Mouse (Mus musculus) liver, embryonic 14.5 days (tissue): ENCODE results near the gene Ppfibp2. TPM values are rescaled to one million over a fixed set of nuclear protein-coding genes. Genes with fewer than 3 reads are reported as not detected.

Experiments used
- ATAC-seq: fragments of 200-750 bp; cut with Nextera tagmentation; 2 replicates; pipeline ENCODE4 v1.8.0; 2017; ENCODE audit warnings: moderate number of reproducible peaks, mild to moderate bottlenecking, moderate library complexity; ENCODE audit not compliant: insufficient read depth
- DNase-seq, 3 experiments: peaks; one replicate each; pipeline ENCODE4 v3.0.0-alpha.2; 2012 to 2013; ENCODE audit warnings: low read depth in 3 of 3, low spot score in 3 of 3
- H3K27ac ChIP-seq: fragments of 300-500 bp; sonication (generic); 2 replicates; pipeline ENCODE4 v1.5.1; 2014; ENCODE audit warnings: moderate library complexity, mild to moderate bottlenecking, control low read depth, inconsistent platforms
- H3K27me3 ChIP-seq: fragments of 300-500 bp; sonication (generic); 2 replicates; pipeline ENCODE4 v1.6.1; 2014; ENCODE audit warnings: mild to moderate bottlenecking, low read length, moderate library complexity; ENCODE audit not compliant: control insufficient read depth, insufficient read depth
- H3K36me3 ChIP-seq: fragments of 300-500 bp; sonication (generic); replicated peaks from 2 replicates; pipeline ENCODE4 v1.6.1; 2014; ENCODE audit warnings: low read depth; ENCODE audit not compliant: control insufficient read depth, insufficient read depth
- H3K4me1 ChIP-seq, 2 experiments: fragments of 200-500 bp in 1 of 2; fragments of 300-500 bp in 1 of 2; sonication (generic) in 1 of 2; replicated peaks; 2 replicates each; pipeline ENCODE4 v1.6.1; 2012 to 2014; ENCODE audit warnings: antibody characterized with exemption in 1 of 2, inconsistent platforms in 1 of 2, low read length in 1 of 2; ENCODE audit not compliant: control insufficient read depth in 2 of 2, insufficient read depth in 2 of 2
- H3K4me2 ChIP-seq: fragments of 300-500 bp; sonication (generic); 2 replicates; pipeline ENCODE4 v1.6.1; 2014; ENCODE audit warnings: low read depth, mild to moderate bottlenecking, control low read depth, moderate library complexity
- H3K4me3 ChIP-seq, 2 experiments: fragments of 200-500 bp in 1 of 2; fragments of 300-500 bp in 1 of 2; sonication (generic) in 1 of 2; 2 replicates each; pipeline ENCODE4 v1.5.1; 2012 to 2014; ENCODE audit warnings: low read depth in 2 of 2, low read length in 2 of 2, mild to moderate bottlenecking in 2 of 2, control low read depth in 1 of 2, inconsistent platforms in 1 of 2, moderate library complexity in 1 of 2; ENCODE audit not compliant: insufficient read depth in 1 of 2
- H3K9ac ChIP-seq: fragments of 300-500 bp; sonication (generic); replicated peaks from 2 replicates; pipeline ENCODE4 v1.6.1; 2014; ENCODE audit warnings: mild to moderate bottlenecking, control low read depth, moderate library complexity
- H3K9me3 ChIP-seq: fragments of 300-500 bp; sonication (generic); 2 replicates; pipeline ENCODE4 v1.6.1; 2016; ENCODE audit warnings: low read length, mixed read lengths; ENCODE audit not compliant: control insufficient read depth
- CTCF ChIP-seq: IDR thresholded peaks from 2 replicates; pipeline ENCODE4 v1.5.1; 2016; ENCODE audit warnings: antibody characterized with exemption, low read depth, control low read depth
- EP300 ChIP-seq: IDR thresholded peaks from 2 replicates; pipeline ENCODE4 v1.6.1; 2016; ENCODE audit warnings: antibody characterized with exemption, low read depth
- WGBS: fragments of 180-500 bp; shearing (Covaris S2); extraction: QIAGEN DNeasy Blood & Tissue Kit; methylation state at CpG from one replicate; pipeline ENCODE4 v1.1.7; 2014; ENCODE audit not compliant: insufficient replicate concordance; 5-methylcytosine and 5-hydroxymethylcytosine counted together
- polyA plus RNA-seq, 2 experiments: library from polyadenylated mRNA; depleted of rRNA in 1 of 2; stranded (reverse) in 1 of 2; unstranded in 1 of 2; fragments of >200 nt; fragmentation: Nextera tagmentation in 1 of 2; extraction: Ambion mirVana in 1 of 2; gene quantifications; 2 replicates each; pipeline versions ENCODE4 v1.2.1 to v1.2.3; 2012 to 2014

The Ppfibp2 gene
- polyA plus RNA-seq, 2 experiments = 2.5 to 3.1 TPM

DNA sequence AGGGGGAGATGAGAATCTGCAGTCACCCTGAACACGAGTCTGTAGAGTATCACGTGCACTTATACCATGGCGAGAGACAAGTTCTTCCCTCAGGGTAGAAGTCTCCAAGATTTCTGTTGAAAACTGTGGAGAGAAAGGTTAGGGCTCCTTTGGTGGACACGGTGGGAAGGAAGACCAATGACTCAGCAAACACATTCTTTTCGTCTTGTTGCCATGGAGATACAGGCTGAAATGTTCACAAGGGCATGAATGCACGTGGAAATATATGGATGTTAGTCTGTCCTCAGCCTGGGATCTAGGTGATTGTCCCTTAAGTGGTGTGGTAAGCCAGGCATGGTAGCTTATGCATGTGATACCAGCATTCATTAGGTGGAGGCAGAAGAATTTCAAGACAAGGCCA is 175.8 kb downstream of the Ppfibp2 start:
- Histone ChIP-seq H3K36me3 (no peaks in the 10 kb centered on the region), H3K4me2 (no peak overlapping the region), H3K27me3 (no peaks in the 10 kb centered on the region), H3K9ac (no peak overlapping the region), H3K27ac (no peak overlapping the region), H3K9me3 (no peaks in the 10 kb centered on the region), H3K4me3 (no peak overlapping the region), H3K4me1 (no peaks in the 10 kb centered on the region)
- DNase-seq (no peak), ATAC-seq (no peak)
- 57% methylated on average over 6 of the region's 6 CpGs for WGBS
- TF ChIP-seq EP300 (no peak), CTCF (no peak)

DNA sequence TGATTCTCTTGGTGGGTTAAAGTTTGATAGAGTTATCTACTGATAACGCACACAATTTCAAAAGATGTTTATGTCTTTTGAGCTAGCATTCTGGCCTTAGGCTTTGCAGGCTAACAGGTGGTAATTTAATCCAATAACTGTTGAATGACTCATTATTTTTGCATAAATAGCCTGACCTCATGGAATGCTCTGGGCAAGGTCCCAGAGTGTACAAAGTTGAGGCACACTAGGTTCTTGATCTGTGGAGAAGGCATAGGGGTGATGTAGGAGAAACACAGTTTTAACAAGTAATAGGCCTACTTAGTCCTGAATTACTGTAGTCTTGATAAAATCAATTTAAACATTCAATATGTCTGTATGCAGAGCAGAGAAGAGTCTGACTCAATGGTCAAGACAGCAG is 183.2 kb downstream of the Ppfibp2 start:
- TF ChIP-seq CTCF = no peak
- TF ChIP-seq EP300 = no peak
- Histone ChIP-seq H3K9ac (no peak overlapping the region), H3K4me1 (no peaks in the 10 kb centered on the region), H3K36me3 (no peaks in the 10 kb centered on the region), H3K9me3 (no peaks in the 10 kb centered on the region), H3K4me2 (no peak overlapping the region), H3K27ac (no peak overlapping the region), H3K27me3 (no peaks in the 10 kb centered on the region), H3K4me3 (no peak overlapping the region)
- WGBS = 38% methylated on average over 1 of the region's 1 CpGs
- DNase-seq (no peak), ATAC-seq (no peak)

DNA sequence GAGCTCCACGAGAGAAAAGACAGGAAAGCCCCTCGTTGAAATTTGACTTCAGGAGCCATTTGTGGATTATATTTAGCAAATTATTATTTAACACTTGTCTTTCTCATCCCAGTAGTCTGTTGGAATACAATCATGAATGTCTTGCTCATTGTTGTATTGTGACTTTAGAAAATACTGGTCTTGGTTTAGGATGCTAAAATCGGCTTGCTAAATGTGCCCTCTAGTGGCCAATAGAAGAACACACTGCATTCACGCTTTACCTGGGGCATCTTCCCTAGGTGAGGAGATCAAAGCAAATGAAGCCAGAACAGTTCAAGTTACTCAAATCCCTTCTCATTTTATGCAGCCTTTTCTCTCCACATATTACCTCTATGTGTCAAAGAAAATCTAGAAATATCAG is 184.6 kb downstream of the Ppfibp2 start:
- H3K36me3 ChIP-seq = no peaks in the 10 kb centered on the region
- TF ChIP-seq CTCF (peak; percentile 62), EP300 (no peak)
- H3K27me3 ChIP-seq = no peaks in the 10 kb centered on the region
- H3K4me2 ChIP-seq = no peak overlapping the region
- H3K27ac ChIP-seq = no peak overlapping the region
- H3K9me3 ChIP-seq = no peaks in the 10 kb centered on the region
- no peaks in the 10 kb centered on the region for H3K4me1 ChIP-seq
- no peak overlapping the region for H3K4me3 ChIP-seq
- ATAC-seq = no peak
- 33% methylated on average over 4 of the region's 4 CpGs for WGBS
- no peak for DNase-seq
- no peak overlapping the region for H3K9ac ChIP-seq

GRCm38 (mm10) chr7:107787977-107788620 is 193.1 kb downstream of the Ppfibp2 start:
- DNase-seq = no peak
- no peaks in the 10 kb centered on the region for H3K36me3 ChIP-seq
- H3K4me2 ChIP-seq = no peak overlapping the region
- ATAC-seq = no peak
- H3K9me3 ChIP-seq = no peaks in the 10 kb centered on the region
- no peaks in the 10 kb centered on the region for H3K27me3 ChIP-seq
- no peak overlapping the region for H3K9ac ChIP-seq
- no peak for TF ChIP-seq EP300
- TF ChIP-seq CTCF = peak; percentile 33; the same call in 1 of the 2 replicates
- no peaks in the 10 kb centered on the region for H3K4me1 ChIP-seq
- H3K4me3 ChIP-seq = no peak overlapping the region
- H3K27ac ChIP-seq = no peak overlapping the region
- 33% methylated on average over 3 of the region's 3 CpGs for WGBS

GRCm38 (mm10) chr7:107796500-107796899 is 201.5 kb downstream of the Ppfibp2 start:
- no peak overlapping the region for H3K4me2 ChIP-seq
- H3K4me3 ChIP-seq = no peak overlapping the region
- H3K9ac ChIP-seq = no peak overlapping the region
- ATAC-seq = no peak
- no peaks in the 10 kb centered on the region for H3K9me3 ChIP-seq
- no peaks in the 10 kb centered on the region for H3K36me3 ChIP-seq
- TF ChIP-seq EP300 (no peak), CTCF (no peak)
- no peaks in the 10 kb centered on the region for H3K4me1 ChIP-seq
- no peaks in the 10 kb centered on the region for H3K27me3 ChIP-seq
- H3K27ac ChIP-seq = no peak overlapping the region
- 53% methylated on average over 2 of the region's 2 CpGs for WGBS
- DNase-seq = no peak

Other genes with a start within 250 kb of the Ppfibp2 start
- 0.10 and 0.16 TPM in 2 replicates for gene Syt9, start 224.5 kb upstream of the Ppfibp2 start, polyA plus RNA-seq (2012; rRNA removed)
- 0.13 and 0.30 TPM in 2 replicates for gene Syt9, start 224.5 kb upstream of the Ppfibp2 start, polyA plus RNA-seq (2014; fragmentation: Nextera tagmentation; extraction: Ambion mirVana)
- gene Olfml1, start 27.8 kb upstream of the Ppfibp2 start, polyA plus RNA-seq (2012; rRNA removed) = 0.52 and 0.64 TPM in 2 replicates
- 1.1 and 1.3 TPM in 2 replicates for gene Olfml1, start 27.8 kb upstream of the Ppfibp2 start, polyA plus RNA-seq (2014; fragmentation: Nextera tagmentation; extraction: Ambion mirVana)
- gene 5330417H12Rik, start 30.0 kb downstream of the Ppfibp2 start, polyA plus RNA-seq (2012; rRNA removed) = not detected in 2 replicates
- gene 5330417H12Rik, start 30.0 kb downstream of the Ppfibp2 start, polyA plus RNA-seq (2014; fragmentation: Nextera tagmentation; extraction: Ambion mirVana) = not detected in 2 replicates
- 0.02 and 0.09 TPM in 2 replicates for gene Cyb5r2, start 162.8 kb downstream of the Ppfibp2 start, polyA plus RNA-seq (2012; rRNA removed)
- gene Cyb5r2, start 162.8 kb downstream of the Ppfibp2 start, polyA plus RNA-seq (2014; fragmentation: Nextera tagmentation; extraction: Ambion mirVana) = 0.04 TPM in 1 of 2 replicates, not detected in the other
- not detected in 2 replicates for gene Ovch2, start 206.0 kb downstream of the Ppfibp2 start, polyA plus RNA-seq (2012; rRNA removed)
- gene Ovch2, start 206.0 kb downstream of the Ppfibp2 start, polyA plus RNA-seq (2014; fragmentation: Nextera tagmentation; extraction: Ambion mirVana) = not detected in 2 replicates
- gene Olfr467, start 217.1 kb downstream of the Ppfibp2 start, polyA plus RNA-seq (2012; rRNA removed) = not detected in 2 replicates
- not detected in 2 replicates for gene Olfr467, start 217.1 kb downstream of the Ppfibp2 start, polyA plus RNA-seq (2014; fragmentation: Nextera tagmentation; extraction: Ambion mirVana)
- gene Olfr469, start 230.3 kb downstream of the Ppfibp2 start, polyA plus RNA-seq (2012; rRNA removed) = not detected in 2 replicates
- gene Olfr469, start 230.3 kb downstream of the Ppfibp2 start, polyA plus RNA-seq (2014; fragmentation: Nextera tagmentation; extraction: Ambion mirVana) = not detected in 2 replicates